In genomic region chr16:35239318-35239965, GRCm38 (mm10) we compare ENCODE assay signal across 23 mouse cellular contexts.
DNase-seq lines count a peak whose midpoint lies in the region; ATAC-seq and TF ChIP-seq lines count a peak whose summit lies in the region.
"Had no signal": no experiment of that assay in that cellular context is flagged by ENCODE, and none has a peak within 500 bp of the region (broad histone marks: within the 10 kb centered on the region; RNA-seq: fewer than 3 reads in every experiment).

No protein-coding gene starts in this region.

- peaks cover 5% of the 10 kb centered on the region for H3K4me1 ChIP-seq in forebrain, postnatal 0 days (ENCODE audit: insufficient read depth)
- H3K4me1 ChIP-seq in forebrain, embryonic 13.5 days = no peaks in the 10 kb centered on the region
- H3K4me1 ChIP-seq in hindbrain, embryonic 13.5 days (replicated peaks) = peaks cover 21% of the 10 kb centered on the region
- H3K4me1 ChIP-seq in hindbrain, postnatal 0 days (ENCODE audit: insufficient read depth, low read length) = peaks cover 6% of the 10 kb centered on the region; the same call in 1 of the 2 replicates
- H3K4me1 ChIP-seq in midbrain, embryonic 15.5 days = peaks cover 12% of the 10 kb centered on the region
- H3K4me1 ChIP-seq: liver, embryonic 13.5 days had no signal

- H3K27me3 ChIP-seq in forebrain, postnatal 0 days (ENCODE audit: insufficient read depth, low read length) = no peaks in the 10 kb centered on the region
- no peaks in the 10 kb centered on the region for H3K27me3 ChIP-seq in forebrain, embryonic 13.5 days
- H3K27me3 ChIP-seq in hindbrain, embryonic 13.5 days = no peaks in the 10 kb centered on the region
- no peaks in the 10 kb centered on the region for H3K27me3 ChIP-seq in hindbrain, postnatal 0 days (ENCODE audit: insufficient read depth, low read length)
- H3K27me3 ChIP-seq in midbrain, embryonic 15.5 days (replicated peaks) = no peaks in the 10 kb centered on the region
- H3K27me3 ChIP-seq: heart, embryonic 15.5 days; liver, embryonic 13.5 days had no signal

- H3K27ac ChIP-seq in forebrain, postnatal 0 days (ENCODE audit: low read depth, low read length) = 0 out of 2 replicates have a peak overlapping the region, but pooled peaks have one; percentile 9
- H3K27ac ChIP-seq in forebrain, embryonic 13.5 days = no peak overlapping the region
- peak overlapping the region; percentile 31; the same call in 1 of the 2 replicates for H3K27ac ChIP-seq in hindbrain, embryonic 13.5 days
- H3K27ac ChIP-seq in hindbrain, postnatal 0 days = 0 out of 2 replicates have a peak overlapping the region, but pooled peaks have one; percentile 48
- 0 out of 2 replicates have a peak overlapping the region, but pooled peaks have one; percentile 6 for H3K27ac ChIP-seq in midbrain, embryonic 15.5 days
- H3K27ac ChIP-seq: gastrocnemius, adult 2 months; heart, embryonic 15.5 days; left cerebral cortex, adult 2 months; liver, embryonic 13.5 days; stomach, postnatal 0 days had no signal

- no peak overlapping the region for H3K4me3 ChIP-seq in forebrain, postnatal 0 days (ENCODE audit: low read depth, low read length)
- H3K4me3 ChIP-seq in forebrain, embryonic 13.5 days = no peak overlapping the region
- H3K4me3 ChIP-seq in hindbrain, embryonic 13.5 days = no peak overlapping the region
- H3K4me3 ChIP-seq in hindbrain, postnatal 0 days (ENCODE audit: low read length) = no peak overlapping the region
- H3K4me3 ChIP-seq in midbrain, embryonic 15.5 days = no peak overlapping the region
- H3K4me3 ChIP-seq: gastrocnemius, adult 2 months; heart, embryonic 15.5 days; left cerebral cortex, adult 2 months; liver, embryonic 13.5 days had no signal

- no peak overlapping the region for H3K9ac ChIP-seq in forebrain, postnatal 0 days
- H3K9ac ChIP-seq in forebrain, embryonic 13.5 days = no peak overlapping the region
- H3K9ac ChIP-seq in hindbrain, embryonic 13.5 days = no peak overlapping the region
- H3K9ac ChIP-seq in hindbrain, postnatal 0 days (replicated peaks; ENCODE audit: low read length) = no peak overlapping the region
- no peak overlapping the region for H3K9ac ChIP-seq in midbrain, embryonic 15.5 days
- H3K9ac ChIP-seq: heart, embryonic 15.5 days; liver, embryonic 13.5 days had no signal

- 37% methylated on average over 12 of the region's 12 CpGs for WGBS in forebrain, postnatal 0 days
- WGBS in forebrain, embryonic 13.5 days = 53% methylated on average over 12 of the region's 12 CpGs
- WGBS in hindbrain, embryonic 13.5 days = 49% methylated on average over 12 of the region's 12 CpGs
- 37% methylated on average over 12 of the region's 12 CpGs for WGBS in hindbrain, postnatal 0 days
- WGBS in midbrain, embryonic 15.5 days = 31% methylated on average over 12 of the region's 12 CpGs

- H3K4me2 ChIP-seq in forebrain, postnatal 0 days (ENCODE audit: low read depth) = no peak overlapping the region
- H3K4me2 ChIP-seq in forebrain, embryonic 13.5 days = no peak overlapping the region
- H3K4me2 ChIP-seq in hindbrain, embryonic 13.5 days = no peak overlapping the region
- no peak overlapping the region for H3K4me2 ChIP-seq in hindbrain, postnatal 0 days (ENCODE audit: low read depth, low read length)
- no peak overlapping the region for H3K4me2 ChIP-seq in midbrain, embryonic 15.5 days
- H3K4me2 ChIP-seq: heart, embryonic 15.5 days; liver, embryonic 13.5 days had no signal

- ATAC-seq in forebrain, postnatal 0 days = peak; percentile 38; the same call in 1 of the 2 replicates
- no peak for ATAC-seq in forebrain, embryonic 13.5 days
- ATAC-seq in hindbrain, embryonic 13.5 days (ENCODE audit: low FRiP score) = no peak
- peak; percentile 22; the same call in 1 of the 2 replicates for ATAC-seq in hindbrain, postnatal 0 days
- ATAC-seq in midbrain, embryonic 15.5 days (replicated peaks) = no peak

- H3K9me3 ChIP-seq in forebrain, postnatal 0 days (ENCODE audit: low read length) = no peaks in the 10 kb centered on the region
- no peaks in the 10 kb centered on the region for H3K9me3 ChIP-seq in forebrain, embryonic 13.5 days (replicated peaks)
- no peaks in the 10 kb centered on the region for H3K9me3 ChIP-seq in hindbrain, embryonic 13.5 days
- no peaks in the 10 kb centered on the region for H3K9me3 ChIP-seq in hindbrain, postnatal 0 days (ENCODE audit: low read length)
- H3K9me3 ChIP-seq in midbrain, embryonic 15.5 days = no peaks in the 10 kb centered on the region
- H3K9me3 ChIP-seq: G1E; heart, embryonic 15.5 days; liver, embryonic 13.5 days had no signal

- no peak for TF ChIP-seq CTCF in forebrain, postnatal 0 days (IDR thresholded peaks at IDR 0.05; ENCODE audit: low read depth)
- TF ChIP-seq CTCF in hindbrain, postnatal 0 days (IDR thresholded peaks at IDR 0.05; ENCODE audit: low read depth) = no peak

- no peaks in the 10 kb centered on the region for H3K36me3 ChIP-seq in forebrain, postnatal 0 days (ENCODE audit: insufficient read depth)
- no peaks in the 10 kb centered on the region for H3K36me3 ChIP-seq in forebrain, embryonic 13.5 days (ENCODE audit: poor library complexity, severe bottlenecking)
- no peaks in the 10 kb centered on the region for H3K36me3 ChIP-seq in hindbrain, embryonic 13.5 days
- no peaks in the 10 kb centered on the region for H3K36me3 ChIP-seq in hindbrain, postnatal 0 days (ENCODE audit: insufficient read depth, low read length)
- no peaks in the 10 kb centered on the region for H3K36me3 ChIP-seq in midbrain, embryonic 15.5 days (replicated peaks)
- H3K36me3 ChIP-seq: G1E; heart, embryonic 15.5 days; liver, embryonic 13.5 days had no signal

- DNase-seq in forebrain, postnatal 0 days = peak; percentile 33
- peak; percentile 15 for DNase-seq in hindbrain, postnatal 0 days (ENCODE audit: low spot score)
- no peak for DNase-seq in MN1 (ENCODE audit: low spot score)
- no peak for DNase-seq in cerebellum, postnatal 10 days
- DNase-seq: adrenal gland, adult 8-10 months; B cell, adult 2 months; cerebellum, adult 8-10 months; heart, postnatal 36 days; layer of hippocampus, adult 9-11 months; liver, embryonic 13.5 days; lung, adult 2 months; lung, postnatal 14 days; right cerebral cortex, postnatal 14 days; thymus, adult 2 months; thymus, postnatal 4 days had no signal

Comparison
In these comparisons a context has a peak if more than half of its experiments do, and no peak if none do; other contexts are left out.
1. ATAC-seq: peak in forebrain, postnatal 0 days (single experiment) and hindbrain, postnatal 0 days (single experiment); none in forebrain, embryonic 13.5 days (single experiment), hindbrain, embryonic 13.5 days (single experiment) and midbrain, embryonic 15.5 days (single experiment).
2. DNase-seq: peak in forebrain, postnatal 0 days (single experiment) and hindbrain, postnatal 0 days (single experiment); none in MN1 (single experiment) and cerebellum, postnatal 10 days (0 of 2).